Mouse (Mus musculus) midbrain, postnatal 0 days (tissue): ENCODE results near the gene Rmdn2. TPM values are rescaled to one million over a fixed set of nuclear protein-coding genes. Genes with fewer than 3 reads are reported as not detected.

Experiments used
- ATAC-seq: fragments of 200-750 bp; cut with Nextera tagmentation; 2 replicates; pipeline ENCODE4 v1.8.0; 2017; ENCODE audit warnings: moderate number of reproducible peaks, mild to moderate bottlenecking, moderate TSS enrichment, moderate library complexity; ENCODE audit not compliant: low FRiP score
- DNase-seq: peaks from one replicate; pipeline ENCODE4 v3.0.0-alpha.2; 2015; ENCODE audit warnings: low spot score
- H3K27ac ChIP-seq: fragments of 300-500 bp; sonication (generic); 2 replicates; pipeline ENCODE4 v1.5.1; 2014; ENCODE audit warnings: low read depth, mild to moderate bottlenecking, low read length, mixed read lengths
- H3K27me3 ChIP-seq: fragments of 300-500 bp; sonication (generic); 2 replicates; pipeline ENCODE4 v1.6.1; 2014; ENCODE audit warnings: low read length, control low read depth, mixed read lengths; ENCODE audit not compliant: insufficient read depth
- H3K36me3 ChIP-seq: fragments of 300-500 bp; sonication (generic); 2 replicates; pipeline ENCODE4 v1.6.1; 2014; ENCODE audit warnings: low read length, control low read depth, mixed read lengths; ENCODE audit not compliant: insufficient read depth
- H3K4me1 ChIP-seq: fragments of 300-500 bp; sonication (generic); 2 replicates; pipeline ENCODE4 v1.6.1; 2014; ENCODE audit warnings: mild to moderate bottlenecking, control low read depth, antibody characterized with exemption, low read length, mixed read lengths; ENCODE audit not compliant: insufficient read depth
- H3K4me2 ChIP-seq: fragments of 300-500 bp; sonication (generic); 2 replicates; pipeline ENCODE4 v1.6.1; 2014; ENCODE audit warnings: low read depth, mild to moderate bottlenecking, low read length, mixed read lengths; ENCODE audit not compliant: poor library complexity, severe bottlenecking
- H3K4me3 ChIP-seq: fragments of 300-500 bp; sonication (generic); 2 replicates; pipeline ENCODE4 v1.5.1; 2014; ENCODE audit warnings: low read depth, mild to moderate bottlenecking, low read length, moderate library complexity
- H3K9ac ChIP-seq: fragments of 300-500 bp; sonication (generic); replicated peaks from 2 replicates; pipeline ENCODE4 v1.6.1; 2014; ENCODE audit warnings: mild to moderate bottlenecking, low read length, moderate library complexity, mixed read lengths; ENCODE audit not compliant: poor library complexity, severe bottlenecking
- H3K9me3 ChIP-seq: fragments of 300-500 bp; sonication (generic); 2 replicates; pipeline ENCODE4 v1.6.1; 2016; ENCODE audit warnings: low read length, control low read depth
- CTCF ChIP-seq: IDR thresholded peaks from 2 replicates; pipeline ENCODE4 v1.5.1; 2016; ENCODE audit warnings: antibody characterized with exemption, mild to moderate bottlenecking
- WGBS: fragments of 180-500 bp; shearing (Covaris S2); extraction: QIAGEN DNeasy Blood & Tissue Kit; methylation state at CpG from one replicate; pipeline ENCODE4 v1.1.7; 2014; 5-methylcytosine and 5-hydroxymethylcytosine counted together
- polyA plus RNA-seq: library from polyadenylated mRNA; unstranded; fragments of >200 nt; fragmentation: Nextera tagmentation; extraction: Ambion mirVana; gene quantifications from 2 replicates; pipeline ENCODE4 v1.2.1, GENCODE M21; 2015
- total RNA-seq: library from RNA; depleted of rRNA; stranded (reverse); fragments of >200 nt; gene quantifications from 2 replicates; pipeline ENCODE4 v1.2.3, GENCODE M21; 2014; rRNA removed

Gene Rmdn2
- total and polyA plus RNA-seq, 2 experiments from 2014 or later, result 2.8 to 10.7 TPM

DNA sequence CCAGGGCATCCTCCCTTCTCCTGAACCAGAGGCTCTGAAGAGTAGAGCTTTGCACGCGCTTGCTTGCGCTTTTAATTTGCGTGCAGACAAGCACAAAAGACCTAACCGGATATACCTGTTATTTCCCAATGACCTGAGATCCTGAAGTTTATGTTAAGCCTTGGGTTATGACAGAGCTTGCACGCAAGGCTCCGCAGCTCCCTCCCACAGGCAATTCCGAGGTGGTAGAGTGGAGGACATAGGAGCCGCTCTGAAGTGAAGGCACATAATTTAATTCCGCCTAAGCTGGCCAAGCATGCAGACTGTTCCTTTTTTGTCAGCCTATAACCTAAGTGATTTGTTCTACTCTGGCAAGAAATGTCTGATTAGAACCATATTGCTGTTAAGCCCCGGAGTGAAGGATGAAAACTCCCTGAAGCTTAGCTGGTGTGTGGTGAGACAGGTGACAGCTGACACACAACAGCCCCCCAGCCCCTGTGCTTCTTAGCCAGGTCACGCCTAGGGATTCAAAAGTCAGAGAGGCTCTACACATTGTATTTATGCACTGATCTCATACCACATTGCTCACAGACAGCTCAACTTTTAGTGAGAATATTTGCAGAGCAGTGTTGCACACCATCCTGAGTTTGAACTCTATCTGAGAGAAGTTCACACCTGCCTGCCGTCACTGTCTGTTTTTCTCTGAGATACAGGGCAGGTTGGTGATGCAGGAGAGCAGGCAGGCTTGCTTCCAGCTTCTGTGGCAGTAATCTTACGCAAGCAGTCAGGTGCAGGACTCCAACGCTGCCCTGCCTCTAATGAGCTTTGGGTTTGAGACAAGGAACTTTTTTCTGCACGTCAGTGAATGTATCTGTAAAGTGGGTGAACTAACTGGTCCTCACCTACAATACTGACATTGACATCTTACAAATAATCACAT, 117.2 kb downstream of the Rmdn2 start:
- Histone ChIP-seq H3K9me3 (no peaks in the 10 kb centered on the region), H3K4me1 (no peaks in the 10 kb centered on the region; the same call in 1 of the 2 replicates), H3K4me2 (peak overlapping the region; percentile 38), H3K36me3 (no peaks in the 10 kb centered on the region), H3K27ac (no peak overlapping the region), H3K4me3 (peak overlapping the region; percentile 17), H3K27me3 (no peaks in the 10 kb centered on the region), H3K9ac (no peak overlapping the region)
- DNase-seq, result no peak
- TF ChIP-seq CTCF, result no peak
- ATAC-seq, result no peak; the same call in 1 of the 2 replicates
- 33% methylated on average over 16 of the region's 16 CpGs for WGBS

- 82% methylated on average over 8 of the region's 8 CpGs for WGBS
- Histone ChIP-seq H3K27me3 (no peaks in the 10 kb centered on the region), H3K4me1 (no peaks in the 10 kb centered on the region; the same call in 1 of the 2 replicates), H3K4me2 (no peak overlapping the region), H3K4me3 (no peak overlapping the region), H3K9me3 (no peaks in the 10 kb centered on the region), H3K27ac (no peak overlapping the region), H3K36me3 (no peaks in the 10 kb centered on the region), H3K9ac (no peak overlapping the region)
- no peak for DNase-seq
- TF ChIP-seq CTCF, result no peak
- ATAC-seq, result no peak
Observed at GRCm38 (mm10) chr17:79730988-79731387, 119.3 kb downstream of the Rmdn2 start.

DNA sequence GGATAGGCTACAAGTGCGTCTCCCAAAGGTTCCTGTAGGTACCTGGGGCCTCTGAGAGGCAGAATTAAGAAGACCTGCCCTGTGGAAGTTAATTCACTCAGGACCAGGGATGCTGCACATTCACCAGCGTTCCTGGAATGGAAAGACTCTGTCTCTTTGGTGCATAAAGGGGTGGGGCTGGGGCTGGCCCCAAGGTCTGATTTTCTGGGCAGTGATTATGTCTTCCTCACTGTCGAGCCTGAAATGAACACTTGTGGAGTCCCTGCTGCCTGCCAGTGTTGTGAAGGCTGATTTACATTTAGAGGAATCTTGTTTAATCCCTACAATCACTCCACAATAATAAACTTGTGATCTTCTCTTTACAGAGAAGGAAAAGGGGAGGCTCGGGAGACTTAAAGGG, 121.4 kb downstream of the Rmdn2 start:
- DNase-seq, result no peak
- Histone ChIP-seq H3K4me1 (no peaks in the 10 kb centered on the region; the same call in 1 of the 2 replicates), H3K4me2 (no peak overlapping the region), H3K9ac (no peak overlapping the region), H3K36me3 (no peaks in the 10 kb centered on the region), H3K9me3 (no peaks in the 10 kb centered on the region), H3K4me3 (no peak overlapping the region), H3K27me3 (no peaks in the 10 kb centered on the region), H3K27ac (no peak overlapping the region)
- no peak for ATAC-seq
- TF ChIP-seq CTCF, result no peak
- 29% methylated on average over 4 of the region's 4 CpGs for WGBS

GRCm38 (mm10) chr17:79737598-79737997, 125.9 kb downstream of the Rmdn2 start:
- WGBS, result 80% methylated on average over 3 of the region's 3 CpGs
- no peak for TF ChIP-seq CTCF
- DNase-seq, result no peak
- Histone ChIP-seq H3K4me3 (no peak overlapping the region), H3K9me3 (no peaks in the 10 kb centered on the region), H3K36me3 (no peaks in the 10 kb centered on the region), H3K4me2 (no peak overlapping the region), H3K27ac (no peak overlapping the region), H3K4me1 (no peaks in the 10 kb centered on the region), H3K27me3 (no peaks in the 10 kb centered on the region), H3K9ac (no peak overlapping the region)
- no peak for ATAC-seq

- ATAC-seq (no peak), DNase-seq (no peak)
- Histone ChIP-seq H3K36me3 (no peaks in the 10 kb centered on the region), H3K9me3 (no peaks in the 10 kb centered on the region), H3K4me1 (no peaks in the 10 kb centered on the region), H3K4me2 (no peak overlapping the region), H3K9ac (no peak overlapping the region), H3K27me3 (no peaks in the 10 kb centered on the region), H3K27ac (no peak overlapping the region), H3K4me3 (no peak overlapping the region)
- WGBS, result 66% methylated on average over 5 of the region's 5 CpGs
- TF ChIP-seq CTCF, result no peak
Observed at GRCm38 (mm10) chr17:79738847-79739498, 127.3 kb downstream of the Rmdn2 start.

DNA sequence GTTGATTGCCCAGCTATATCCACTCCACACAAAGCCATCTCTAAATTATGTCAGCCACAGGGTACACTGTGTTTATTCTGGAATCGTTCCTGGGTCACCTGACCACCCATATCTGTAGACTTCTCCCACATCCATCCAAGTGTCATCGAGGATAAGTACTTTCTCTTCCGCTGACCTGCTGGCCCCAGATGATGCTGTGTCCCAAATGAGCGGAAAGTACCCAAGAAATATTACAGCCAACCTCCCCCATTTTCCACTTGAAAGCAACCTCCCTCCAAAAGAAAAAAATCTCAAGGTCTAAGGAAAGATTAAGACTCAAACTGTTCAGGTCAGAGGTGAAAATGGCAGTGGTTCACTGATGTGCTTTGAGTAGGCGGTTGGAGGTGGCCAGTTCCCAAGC, 131.0 kb downstream of the Rmdn2 start:
- 87% methylated on average over 5 of the region's 5 CpGs for WGBS
- ATAC-seq, result no peak
- Histone ChIP-seq H3K4me2 (no peak overlapping the region), H3K9ac (no peak overlapping the region), H3K27ac (no peak overlapping the region), H3K36me3 (no peaks in the 10 kb centered on the region), H3K27me3 (no peaks in the 10 kb centered on the region), H3K4me1 (no peaks in the 10 kb centered on the region), H3K9me3 (0 out of 2 replicates have a peak, but pooled peaks cover 1% of the 10 kb centered on the region), H3K4me3 (no peak overlapping the region)
- DNase-seq, result no peak
- TF ChIP-seq CTCF, result no peak

Other genes starting within 250 kb of the Rmdn2 start
- gene Cyp1b1, start 103.2 kb downstream of the Rmdn2 start, total RNA-seq, result 8.7 and 12.2 TPM in 2 replicates
- gene Cyp1b1, start 103.2 kb downstream of the Rmdn2 start, polyA plus RNA-seq, result 4.5 and 5.0 TPM in 2 replicates